Mouse (Mus musculus): ENCODE measurements at regions not wholly inside any gene's neighbourhood (a gene's known extent, or its start where the extent isn't known, plus 50 kb on each side); places are given as distances from the start of the nearest gene placed in this dataset.

GRCm38 (mm10) chr12:52368034-52368433 lies 135.7 kb upstream of the Arhgap5 start:
- 59% methylated on average over 6 of the region's 6 CpGs for WGBS
- H3K4me1 ChIP-seq (replicated peaks; ENCODE audit: control insufficient read depth, insufficient read depth, low read length): peaks cover 4% of the 10 kb centered on the region; the same call in 1 of the 2 replicates
- no peaks in the 10 kb centered on the region for H3K27me3 ChIP-seq (ENCODE audit: control insufficient read depth, insufficient read depth, low read depth, low read length)
- H3K4me2 ChIP-seq (ENCODE audit: low read depth, low read length): no peak overlapping the region
- no peaks in the 10 kb centered on the region for H3K9me3 ChIP-seq (ENCODE audit: control insufficient read depth, low read length)
- no peak overlapping the region for H3K27ac ChIP-seq (ENCODE audit: low read length)
- no peak overlapping the region for H3K4me3 ChIP-seq (ENCODE audit: low read length)
- H3K36me3 ChIP-seq (ENCODE audit: control insufficient read depth, insufficient read depth, low read length): no peaks in the 10 kb centered on the region
- ATAC-seq (ENCODE audit: low read depth): no peak
- H3K9ac ChIP-seq (ENCODE audit: low read length): no peak overlapping the region

- no peak for ATAC-seq (ENCODE audit: low read depth)
- Histone ChIP-seq H3K27ac (ENCODE audit: low read length) (no peak overlapping the region), H3K9ac (ENCODE audit: low read length) (no peak overlapping the region), H3K36me3 (ENCODE audit: control insufficient read depth, insufficient read depth, low read length) (no peaks in the 10 kb centered on the region), H3K4me3 (ENCODE audit: low read length) (no peak overlapping the region), H3K4me2 (ENCODE audit: low read depth, low read length) (no peak overlapping the region), H3K27me3 (ENCODE audit: control insufficient read depth, insufficient read depth, low read depth, low read length) (no peaks in the 10 kb centered on the region), H3K9me3 (ENCODE audit: control insufficient read depth, low read length) (no peaks in the 10 kb centered on the region), H3K4me1 (replicated peaks; ENCODE audit: control insufficient read depth, insufficient read depth, low read length) (peaks cover 4% of the 10 kb centered on the region; the same call in 1 of the 2 replicates)
- 64% methylated on average over 4 of the region's 4 CpGs for WGBS
Observed at GRCm38 (mm10) chr12:52368466-52368865, 135.3 kb upstream of the Arhgap5 start.

GRCm38 (mm10) chr12:52370153-52370710 lies 133.5 kb upstream of the Arhgap5 start:
- H3K27me3 ChIP-seq (ENCODE audit: control insufficient read depth, insufficient read depth, low read depth, low read length): no peaks in the 10 kb centered on the region
- peaks cover 4% of the 10 kb centered on the region; the same call in 1 of the 2 replicates for H3K4me1 ChIP-seq (replicated peaks; ENCODE audit: control insufficient read depth, insufficient read depth, low read length)
- no peak overlapping the region for H3K27ac ChIP-seq (ENCODE audit: low read length)
- H3K4me3 ChIP-seq (ENCODE audit: low read length): no peak overlapping the region
- no peaks in the 10 kb centered on the region for H3K9me3 ChIP-seq (ENCODE audit: control insufficient read depth, low read length)
- no peak overlapping the region for H3K4me2 ChIP-seq (ENCODE audit: low read depth, low read length)
- no peak for ATAC-seq (ENCODE audit: low read depth)
- 38% methylated on average over 12 of the region's 12 CpGs for WGBS
- no peak overlapping the region for H3K9ac ChIP-seq (ENCODE audit: low read length)
- H3K36me3 ChIP-seq (ENCODE audit: control insufficient read depth, insufficient read depth, low read length): no peaks in the 10 kb centered on the region

- ATAC-seq (ENCODE audit: low read depth): no peak
- no peaks in the 10 kb centered on the region for H3K9me3 ChIP-seq (ENCODE audit: control insufficient read depth, low read length)
- WGBS: 87% methylated on average over 4 of the region's 4 CpGs
Observed at GRCm38 (mm10) chr12:52375116-52375515, 128.7 kb upstream of the Arhgap5 start.

GRCm38 (mm10) chr12:52376692-52377462 lies 126.9 kb upstream of the Arhgap5 start:
- H3K4me2 ChIP-seq (ENCODE audit: low read depth, low read length): no peak overlapping the region
- peaks cover 10% of the 10 kb centered on the region for H3K4me1 ChIP-seq (replicated peaks; ENCODE audit: control insufficient read depth, insufficient read depth, low read length)
- no peaks in the 10 kb centered on the region for H3K27me3 ChIP-seq (ENCODE audit: control insufficient read depth, insufficient read depth, low read depth, low read length)
- H3K27ac ChIP-seq (ENCODE audit: low read length): no peak overlapping the region
- ATAC-seq (ENCODE audit: low read depth): no peak
- 73% methylated on average over 10 of the region's 10 CpGs for WGBS
- H3K9me3 ChIP-seq (ENCODE audit: control insufficient read depth, low read length): no peaks in the 10 kb centered on the region
- H3K4me3 ChIP-seq (ENCODE audit: low read length): no peak overlapping the region
- H3K36me3 ChIP-seq (ENCODE audit: control insufficient read depth, insufficient read depth, low read length): no peaks in the 10 kb centered on the region
- no peak overlapping the region for H3K9ac ChIP-seq (ENCODE audit: low read length)

More at GRCm38 (mm10) chr12:52375116-52375515, 128.7 kb upstream of the Arhgap5 start:
- H3K4me2 ChIP-seq (ENCODE audit: low read depth, low read length): no peak overlapping the region
- H3K27ac ChIP-seq (ENCODE audit: low read length): no peak overlapping the region
- no peak overlapping the region for H3K4me3 ChIP-seq (ENCODE audit: low read length)
- no peak overlapping the region for H3K9ac ChIP-seq (ENCODE audit: low read length)
- H3K4me1 ChIP-seq (replicated peaks; ENCODE audit: control insufficient read depth, insufficient read depth, low read length): peaks cover 4% of the 10 kb centered on the region; the same call in 1 of the 2 replicates
- no peaks in the 10 kb centered on the region for H3K27me3 ChIP-seq (ENCODE audit: control insufficient read depth, insufficient read depth, low read depth, low read length)
- no peaks in the 10 kb centered on the region for H3K36me3 ChIP-seq (ENCODE audit: control insufficient read depth, insufficient read depth, low read length)

- no peaks in the 10 kb centered on the region for H3K27me3 ChIP-seq (ENCODE audit: control insufficient read depth, insufficient read depth, low read depth, low read length)
- no peak for ATAC-seq (ENCODE audit: low read depth)
- 93% methylated on average over 2 of the region's 2 CpGs for WGBS
Observed at GRCm38 (mm10) chr12:52377463-52377848, 126.3 kb upstream of the Arhgap5 start.

GRCm38 (mm10) chr12:52379245-52379644 lies 124.5 kb upstream of the Arhgap5 start:
- H3K4me2 ChIP-seq (ENCODE audit: low read depth, low read length): no peak overlapping the region
- no peak overlapping the region for H3K9ac ChIP-seq (ENCODE audit: low read length)
- no peaks in the 10 kb centered on the region for H3K9me3 ChIP-seq (ENCODE audit: control insufficient read depth, low read length)
- H3K4me3 ChIP-seq (ENCODE audit: low read length): no peak overlapping the region
- peaks cover 23% of the 10 kb centered on the region for H3K4me1 ChIP-seq (replicated peaks; ENCODE audit: control insufficient read depth, insufficient read depth, low read length)
- ATAC-seq (ENCODE audit: low read depth): no peak
- H3K27me3 ChIP-seq (ENCODE audit: control insufficient read depth, insufficient read depth, low read depth, low read length): no peaks in the 10 kb centered on the region
- WGBS: 76% methylated on average over 4 of the region's 4 CpGs
- H3K27ac ChIP-seq (ENCODE audit: low read length): no peak overlapping the region
- H3K36me3 ChIP-seq (ENCODE audit: control insufficient read depth, insufficient read depth, low read length): no peaks in the 10 kb centered on the region

More at GRCm38 (mm10) chr12:52377463-52377848, 126.3 kb upstream of the Arhgap5 start:
- Histone ChIP-seq H3K4me2 (ENCODE audit: low read depth, low read length) (no peak overlapping the region), H3K4me3 (ENCODE audit: low read length) (no peak overlapping the region), H3K36me3 (ENCODE audit: control insufficient read depth, insufficient read depth, low read length) (no peaks in the 10 kb centered on the region), H3K9ac (ENCODE audit: low read length) (no peak overlapping the region), H3K4me1 (replicated peaks; ENCODE audit: control insufficient read depth, insufficient read depth, low read length) (peaks cover 16% of the 10 kb centered on the region), H3K9me3 (ENCODE audit: control insufficient read depth, low read length) (no peaks in the 10 kb centered on the region), H3K27ac (ENCODE audit: low read length) (no peak overlapping the region)

- H3K4me2 ChIP-seq (ENCODE audit: low read depth, low read length): no peak overlapping the region
- 59% methylated on average over 5 of the region's 5 CpGs for WGBS
Observed at GRCm38 (mm10) chr12:52379960-52380359, 123.8 kb upstream of the Arhgap5 start.

GRCm38 (mm10) chr12:52381161-52381967 lies 122.4 kb upstream of the Arhgap5 start:
- H3K4me3 ChIP-seq (ENCODE audit: low read length): no peak overlapping the region
- H3K27me3 ChIP-seq (ENCODE audit: control insufficient read depth, insufficient read depth, low read depth, low read length): no peaks in the 10 kb centered on the region
- H3K9me3 ChIP-seq (ENCODE audit: control insufficient read depth, low read length): no peaks in the 10 kb centered on the region
- H3K36me3 ChIP-seq (ENCODE audit: control insufficient read depth, insufficient read depth, low read length): no peaks in the 10 kb centered on the region
- peak overlapping the region; percentile 73 for H3K27ac ChIP-seq (ENCODE audit: low read length)
- WGBS: 20% methylated on average over 18 of the region's 18 CpGs
- peak; percentile 90 for ATAC-seq (ENCODE audit: low read depth)
- H3K9ac ChIP-seq (ENCODE audit: low read length): no peak overlapping the region
- 0 out of 2 replicates have a peak overlapping the region, but pooled peaks have one; percentile 11 for H3K4me2 ChIP-seq (ENCODE audit: low read depth, low read length)
- peaks cover 23% of the 10 kb centered on the region for H3K4me1 ChIP-seq (replicated peaks; ENCODE audit: control insufficient read depth, insufficient read depth, low read length)

More at GRCm38 (mm10) chr12:52379960-52380359, 123.8 kb upstream of the Arhgap5 start:
- Histone ChIP-seq H3K4me3 (ENCODE audit: low read length) (no peak overlapping the region), H3K9me3 (ENCODE audit: control insufficient read depth, low read length) (no peaks in the 10 kb centered on the region), H3K9ac (ENCODE audit: low read length) (no peak overlapping the region), H3K4me1 (replicated peaks; ENCODE audit: control insufficient read depth, insufficient read depth, low read length) (peaks cover 23% of the 10 kb centered on the region), H3K27me3 (ENCODE audit: control insufficient read depth, insufficient read depth, low read depth, low read length) (no peaks in the 10 kb centered on the region), H3K27ac (ENCODE audit: low read length) (no peak overlapping the region), H3K36me3 (ENCODE audit: control insufficient read depth, insufficient read depth, low read length) (no peaks in the 10 kb centered on the region)
- ATAC-seq (ENCODE audit: low read depth): no peak

Measured in lung, embryonic 16.5 days (tissue).